Comparison of ENCODE assay signal across 7 mouse cellular contexts in genomic region chr9:26760081-26760480, GRCm38 (mm10). TPM values are rescaled to one million over a fixed set of nuclear protein-coding genes. Genes with fewer than 3 reads are reported as not detected.
DNase-seq lines count a peak whose midpoint lies in the region; ATAC-seq and TF ChIP-seq lines count a peak whose summit lies in the region.

No protein-coding gene starts in this region.

- no peak for ATAC-seq in embryonic facial prominence, embryonic 11.5 days (replicated peaks; ENCODE audit: insufficient number of reproducible peaks, low FRiP score, low TSS enrichment, low read depth)
- no peak for ATAC-seq in liver, postnatal 0 days

- H3K9me3 ChIP-seq in embryonic facial prominence, embryonic 11.5 days (replicated peaks; ENCODE audit: control insufficient read depth, low read length), result no peaks in the 10 kb centered on the region
- no peaks in the 10 kb centered on the region for H3K9me3 ChIP-seq in limb, embryonic 10.5 days (replicated peaks)
- H3K9me3 ChIP-seq in liver, postnatal 0 days (ENCODE audit: low read length), result no peaks in the 10 kb centered on the region

- H3K27me3 ChIP-seq in embryonic facial prominence, embryonic 11.5 days (ENCODE audit: control insufficient read depth, insufficient read depth, low read length), result no peaks in the 10 kb centered on the region
- no peaks in the 10 kb centered on the region for H3K27me3 ChIP-seq in limb, embryonic 10.5 days (ENCODE audit: low read depth, poor library complexity, severe bottlenecking)
- no peaks in the 10 kb centered on the region for H3K27me3 ChIP-seq in liver, postnatal 0 days (ENCODE audit: insufficient read depth, low read length)

- no peak overlapping the region for H3K27ac ChIP-seq in embryonic facial prominence, embryonic 11.5 days (replicated peaks; ENCODE audit: low read depth, low read length)
- H3K27ac ChIP-seq in limb, embryonic 10.5 days, result no peak overlapping the region
- no peak overlapping the region for H3K27ac ChIP-seq in liver, postnatal 0 days (ENCODE audit: low read depth)

- H3K9ac ChIP-seq in embryonic facial prominence, embryonic 11.5 days (replicated peaks; ENCODE audit: low read length), result no peak overlapping the region
- no peak overlapping the region for H3K9ac ChIP-seq in liver, postnatal 0 days (replicated peaks)

- H3K4me1 ChIP-seq in embryonic facial prominence, embryonic 11.5 days (ENCODE audit: control insufficient read depth, insufficient read depth, low read length), result no peaks in the 10 kb centered on the region
- H3K4me1 ChIP-seq in limb, embryonic 10.5 days, result no peaks in the 10 kb centered on the region
- no peaks in the 10 kb centered on the region for H3K4me1 ChIP-seq in liver, postnatal 0 days (ENCODE audit: insufficient read depth)

- no peak overlapping the region for H3K4me3 ChIP-seq in embryonic facial prominence, embryonic 11.5 days (ENCODE audit: low read depth, low read length)
- no peak overlapping the region for H3K4me3 ChIP-seq in limb, embryonic 10.5 days
- no peak overlapping the region for H3K4me3 ChIP-seq in liver, postnatal 0 days (ENCODE audit: low read depth, low read length)

- WGBS in embryonic facial prominence, embryonic 11.5 days, result 31% methylated on average over 9 of the region's 9 CpGs
- 40% methylated on average over 9 of the region's 9 CpGs for WGBS in limb, embryonic 10.5 days
- WGBS in liver, postnatal 0 days (ENCODE audit: insufficient replicate concordance), result 29% methylated on average over 9 of the region's 9 CpGs

- no peak for TF ChIP-seq EP300 in liver, postnatal 0 days (IDR thresholded peaks at IDR 0.05; ENCODE audit: low read depth)

- no peaks in the 10 kb centered on the region for H3K36me3 ChIP-seq in embryonic facial prominence, embryonic 11.5 days (replicated peaks; ENCODE audit: control insufficient read depth, insufficient read depth, low read depth, low read length)
- no peaks in the 10 kb centered on the region for H3K36me3 ChIP-seq in limb, embryonic 10.5 days
- H3K36me3 ChIP-seq in liver, postnatal 0 days (replicated peaks; ENCODE audit: insufficient read depth, low read length), result no peaks in the 10 kb centered on the region

- DNase-seq in ES-CJ7 (ENCODE audit: low read depth, low spot score), result peak; percentile 58
- peak; percentile 48 for DNase-seq in adrenal gland, postnatal 10 days
- peak; percentile 51 for DNase-seq in embryonic facial prominence, embryonic 11.5 days (ENCODE audit: low spot score)
- DNase-seq in kidney, adult 18-20 months, result peak; percentile 42
- DNase-seq in limb, embryonic 10.5 days (ENCODE audit: low spot score), result peak; percentile 34
- DNase-seq in right cerebral cortex, adult 2 months (ENCODE audit: low spot score in 2 of 2), result peak; percentile 80 to 81
- no peak for DNase-seq in liver, postnatal 0 days

- no peak overlapping the region for H3K4me2 ChIP-seq in embryonic facial prominence, embryonic 11.5 days (ENCODE audit: low read depth, low read length)
- H3K4me2 ChIP-seq in liver, postnatal 0 days (ENCODE audit: low read depth, low read length), result no peak overlapping the region

- TF ChIP-seq CTCF in liver, postnatal 0 days (IDR thresholded peaks at IDR 0.05; ENCODE audit: low read depth), result no peak

RNA-seq across cellular contexts. Expression of gene B3gat1, which starts 26.6 kb away (rescaled TPM):
- 1 to 10 TPM; 1.3 to 3.0 TPM for total RNA-seq in adrenal gland, postnatal 10 days (2021)
- polyA plus RNA-seq in embryonic facial prominence, embryonic 11.5 days (2014; fragmentation: Nextera tagmentation; extraction: Ambion mirVana), result 1.2 and 1.3 TPM in 2 replicates
- 0.05 and 0.21 TPM in 2 replicates for polyA plus RNA-seq in limb, embryonic 10.5 days (2016; fragmentation: Nextera tagmentation; extraction: Ambion mirVana)
- polyA plus RNA-seq in liver, postnatal 0 days (2015; fragmentation: Nextera tagmentation; extraction: Ambion mirVana), result not detected in 2 replicates

RNA-seq across cellular contexts. Expression of gene Glb1l2, which starts 46.2 kb away (rescaled TPM):
- 10 to 100 TPM; 12.9 to 13.1 TPM for total RNA-seq in adrenal gland, postnatal 10 days (2021)
- 4.6 and 4.7 TPM in 2 replicates for polyA plus RNA-seq in embryonic facial prominence, embryonic 11.5 days (2014; fragmentation: Nextera tagmentation; extraction: Ambion mirVana)
- 3.6 and 4.6 TPM in 2 replicates for polyA plus RNA-seq in limb, embryonic 10.5 days (2016; fragmentation: Nextera tagmentation; extraction: Ambion mirVana)
- polyA plus RNA-seq in liver, postnatal 0 days (2015; fragmentation: Nextera tagmentation; extraction: Ambion mirVana), result 0.06 TPM in 1 of 2 replicates, not detected in the other
